Mouse (Mus musculus): ENCODE measurements around the gene Slk.

Slk gene

GRCm38 (mm10) chr19:47579225-47579787 lies at the start of gene Slk:
Slk (plus strand) TSS chr19:47579678.
- in situ Hi-C loops (cut with MboI; ENCODE audit: unreplicated experiment in 2 of 2) = loop anchor here (5.0 kb wide), 1 partner anchor 42 kb away; the partner anchor contains the start of gene Stn1 (in 2 of the 2)

- in situ Hi-C loops (cut with MboI; ENCODE audit: unreplicated experiment in 2 of 2) = loop anchor here in 1 of 2 experiments (10.0 kb wide), 1 partner anchor 203 kb away; the partner anchor contains the start of gene Sfr1
Observed at GRCm38 (mm10) chr19:47531309-47531708, 48.2 kb upstream of the Slk start.

- in situ Hi-C loops (cut with MboI; ENCODE audit: unreplicated experiment in 2 of 2) = loop anchor here in 1 of 2 experiments (10.0 kb wide), 1 partner anchor 202 kb away; the partner anchor contains the start of gene Sfr1
Observed at GRCm38 (mm10) chr19:47532449-47532848, 47.0 kb upstream of the Slk start.

GRCm38 (mm10) chr19:47534131-47534530 lies 45.3 kb upstream of the Slk start:
- in situ Hi-C loops (cut with MboI; ENCODE audit: unreplicated experiment in 2 of 2) = loop anchor here in 1 of 2 experiments (10.0 kb wide), 1 partner anchor 201 kb away; the partner anchor contains the start of gene Sfr1

GRCm38 (mm10) chr19:47536521-47537299 lies 42.8 kb upstream of the Slk start:
- in situ Hi-C loops (cut with MboI; ENCODE audit: unreplicated experiment in 2 of 2) = loop anchor here (5.0 to 10.0 kb wide), 2 partner anchors 41 to 198 kb away; partner anchors contain the start of genes Slk (in 2 of the 2) and Sfr1 (in 1 of the 2)

GRCm38 (mm10) chr19:47537300-47537792 lies 42.1 kb upstream of the Slk start, which contains the start of gene Stn1:
Stn1 (minus strand) TSS chr19:47537507.
- in situ Hi-C loops (cut with MboI; ENCODE audit: unreplicated experiment in 2 of 2) = loop anchor here (5.0 to 10.0 kb wide), 2 partner anchors 40 to 197 kb away; partner anchors contain the start of genes Slk (in 2 of the 2) and Sfr1 (in 1 of the 2)

GRCm38 (mm10) chr19:47537879-47538278 lies 41.6 kb upstream of the Slk start:
- in situ Hi-C loops (cut with MboI; ENCODE audit: unreplicated experiment in 2 of 2) = loop anchor here (5.0 to 10.0 kb wide), 2 partner anchors 39 to 197 kb away; partner anchors contain the start of genes Slk (in 2 of the 2) and Sfr1 (in 1 of the 2)

- in situ Hi-C loops (cut with MboI; ENCODE audit: unreplicated experiment in 2 of 2) = loop anchor here (5.0 to 10.0 kb wide), 2 partner anchors 38 to 196 kb away; partner anchors contain the start of genes Slk (in 2 of the 2) and Sfr1 (in 1 of the 2)
Observed at GRCm38 (mm10) chr19:47538801-47539200, 40.7 kb upstream of the Slk start.

GRCm38 (mm10) chr19:47542441-47542840 lies 37.0 kb upstream of the Slk start:
- in situ Hi-C loops (cut with MboI; ENCODE audit: unreplicated experiment in 2 of 2) = no loop called here

GRCm38 (mm10) chr19:47545055-47545454 lies 34.4 kb upstream of the Slk start:
- in situ Hi-C loops (cut with MboI; ENCODE audit: unreplicated experiment in 2 of 2) = no loop called here

- in situ Hi-C loops (cut with MboI; ENCODE audit: unreplicated experiment in 2 of 2) = no loop called here
Observed at GRCm38 (mm10) chr19:47545528-47545927, 34.0 kb upstream of the Slk start.

- in situ Hi-C loops (cut with MboI; ENCODE audit: unreplicated experiment in 2 of 2) = no loop called here
Observed at GRCm38 (mm10) chr19:47548432-47549076, 30.9 kb upstream of the Slk start.

GRCm38 (mm10) chr19:47549174-47549573 lies 30.3 kb upstream of the Slk start:
- in situ Hi-C loops (cut with MboI; ENCODE audit: unreplicated experiment in 2 of 2) = no loop called here

- in situ Hi-C loops (cut with MboI; ENCODE audit: unreplicated experiment in 2 of 2) = no loop called here
Observed at GRCm38 (mm10) chr19:47549584-47549983, 29.9 kb upstream of the Slk start.

- in situ Hi-C loops (cut with MboI; ENCODE audit: unreplicated experiment in 2 of 2) = no loop called here
Observed at GRCm38 (mm10) chr19:47559145-47559544, 20.3 kb upstream of the Slk start.

GRCm38 (mm10) chr19:47559751-47560512 lies 19.5 kb upstream of the Slk start:
- in situ Hi-C loops (cut with MboI; ENCODE audit: unreplicated experiment in 2 of 2) = no loop called here

GRCm38 (mm10) chr19:47560544-47561161 lies 18.8 kb upstream of the Slk start:
- in situ Hi-C loops (cut with MboI; ENCODE audit: unreplicated experiment in 2 of 2) = no loop called here

GRCm38 (mm10) chr19:47561996-47562441 lies 17.5 kb upstream of the Slk start:
- in situ Hi-C loops (cut with MboI; ENCODE audit: unreplicated experiment in 2 of 2) = no loop called here

GRCm38 (mm10) chr19:47563715-47564114 lies 15.8 kb upstream of the Slk start:
- in situ Hi-C loops (cut with MboI; ENCODE audit: unreplicated experiment in 2 of 2) = no loop called here
